Mouse (Mus musculus): ENCODE results near the gene Pomgnt2.

Pomgnt2 gene

DNA sequence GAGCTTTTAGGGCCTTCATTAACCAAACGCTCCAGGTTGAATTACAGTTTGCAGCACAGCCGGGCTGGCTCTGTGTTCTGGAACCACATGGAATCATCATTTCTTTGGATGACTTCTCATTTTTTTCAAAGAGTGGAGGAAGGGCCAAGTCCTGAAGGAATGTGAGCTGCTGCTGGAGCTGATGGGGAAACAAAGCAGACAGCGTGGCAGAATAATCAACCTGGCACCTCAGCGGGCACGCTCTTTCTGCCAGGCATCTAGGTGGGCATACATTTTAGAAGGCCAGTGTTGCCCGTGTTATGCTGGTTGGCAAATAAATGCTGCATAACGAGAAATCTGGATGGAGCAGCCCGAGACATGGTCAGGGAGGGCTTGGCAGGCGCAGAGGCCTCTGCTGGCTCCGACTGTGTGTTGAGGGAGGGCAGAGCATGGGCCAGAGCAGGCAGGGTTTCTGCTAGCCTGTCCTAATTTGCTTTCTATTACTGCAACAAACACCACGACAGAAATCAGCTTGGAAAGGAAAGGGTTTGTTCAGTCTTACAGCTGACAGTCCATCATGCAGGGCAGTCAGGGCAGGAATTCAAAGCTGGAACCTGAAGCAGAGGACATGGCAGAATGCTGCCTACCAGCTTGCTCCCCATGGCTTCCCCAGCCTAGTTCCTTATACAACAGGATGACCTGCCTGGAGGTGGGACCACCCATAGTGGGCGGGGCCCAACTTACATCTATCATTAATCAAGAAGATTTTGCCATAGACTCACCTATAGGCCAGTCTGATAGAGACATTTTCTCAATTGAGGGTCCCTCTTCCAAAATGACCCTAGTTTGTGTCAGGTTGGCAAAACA, 22.5 kb downstream of the Pomgnt2 start:
- in situ Hi-C loops (cut with MboI, MseI) = no loop called here

DNA sequence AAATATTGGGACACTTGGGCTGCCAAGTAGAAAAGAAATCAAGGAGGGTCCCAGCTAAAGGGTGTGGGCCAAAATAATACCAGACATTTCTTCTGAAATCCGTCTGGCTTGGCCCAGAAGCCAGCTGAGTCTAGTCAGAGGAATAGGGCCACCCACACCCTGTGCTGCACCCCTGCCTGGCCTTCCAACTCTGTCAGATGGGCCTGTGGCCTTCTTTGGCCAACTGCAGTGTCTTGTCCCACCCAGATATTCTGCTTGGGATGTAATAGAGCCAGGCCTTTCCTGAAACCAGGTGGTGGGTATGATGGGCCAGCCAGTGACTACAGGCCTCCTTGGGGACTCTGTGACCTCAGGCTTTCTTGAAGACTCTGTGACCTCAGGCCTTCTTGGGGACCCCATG, 23.7 kb downstream of the Pomgnt2 start:
- in situ Hi-C loops (cut with MboI, MseI) = no loop called here

DNA sequence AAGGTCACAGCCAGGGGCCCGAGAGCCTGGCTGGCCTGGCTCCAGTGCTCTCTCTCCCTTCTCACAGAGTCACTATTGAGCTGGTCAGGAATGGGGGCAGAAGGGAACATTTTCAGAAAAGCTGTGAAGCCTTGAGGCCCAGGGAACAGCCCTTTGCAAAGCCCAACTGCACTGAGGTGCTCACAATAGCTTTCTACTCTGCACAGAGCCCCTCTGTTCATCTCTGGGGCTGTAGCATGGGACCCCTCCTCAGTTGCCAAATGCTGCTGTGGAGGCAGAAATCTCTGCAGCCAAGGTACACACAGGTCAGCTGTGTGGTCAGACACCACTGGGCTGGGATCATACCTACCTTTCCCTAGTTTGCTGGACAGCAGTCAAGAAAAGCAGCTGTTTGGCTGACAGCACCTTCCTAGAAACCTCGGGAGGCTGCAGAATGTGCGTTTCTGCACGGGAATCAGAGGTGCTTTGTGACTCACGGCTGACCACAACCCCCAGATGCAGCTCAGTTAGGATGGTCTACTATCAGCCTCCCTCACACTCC, 27.0 kb downstream of the Pomgnt2 start:
- in situ Hi-C loops (cut with MboI, MseI) = no loop called here

DNA sequence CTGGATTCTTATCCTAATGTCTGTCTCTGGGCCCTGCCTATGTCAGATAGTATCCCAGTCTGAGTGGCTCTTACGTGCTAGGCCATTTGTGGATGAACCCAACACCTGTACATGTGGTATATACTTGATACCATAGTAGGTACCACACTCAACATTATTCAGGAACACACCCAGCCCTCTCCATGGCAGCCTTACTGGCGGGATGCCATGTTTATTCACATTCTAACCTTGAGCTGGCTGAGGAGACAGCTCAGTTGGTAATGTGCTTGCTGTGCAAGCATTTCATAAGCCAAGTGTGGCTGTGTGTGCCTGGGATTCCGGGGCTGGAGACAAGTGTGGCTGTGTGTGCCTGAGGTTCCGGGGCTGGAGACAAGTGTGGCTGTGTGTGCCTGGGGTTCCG, 28.7 kb downstream of the Pomgnt2 start:
- in situ Hi-C loops (cut with MboI, MseI) = no loop called here

DNA sequence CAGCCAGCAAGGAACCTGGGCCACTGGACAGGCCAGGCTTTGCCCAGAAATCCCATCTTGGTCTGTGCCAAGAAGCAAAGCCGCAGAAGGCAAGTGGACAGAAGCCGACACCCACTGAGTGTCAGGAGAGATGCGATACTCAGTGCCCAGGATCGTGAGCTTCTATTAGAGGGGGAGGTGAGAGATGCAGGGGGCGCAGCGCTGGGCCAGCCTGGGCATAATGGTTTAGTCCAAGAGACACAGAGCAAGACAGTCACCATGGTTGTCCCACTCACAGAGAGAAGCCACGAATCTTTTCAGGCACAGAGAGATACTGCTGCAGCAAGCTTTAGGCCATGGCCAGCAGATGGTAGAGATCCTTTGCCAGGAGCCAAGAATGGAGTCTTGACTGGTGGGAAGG, 32.0 kb downstream of the Pomgnt2 start:
- in situ Hi-C loops (cut with MboI, MseI) = no loop called here

DNA sequence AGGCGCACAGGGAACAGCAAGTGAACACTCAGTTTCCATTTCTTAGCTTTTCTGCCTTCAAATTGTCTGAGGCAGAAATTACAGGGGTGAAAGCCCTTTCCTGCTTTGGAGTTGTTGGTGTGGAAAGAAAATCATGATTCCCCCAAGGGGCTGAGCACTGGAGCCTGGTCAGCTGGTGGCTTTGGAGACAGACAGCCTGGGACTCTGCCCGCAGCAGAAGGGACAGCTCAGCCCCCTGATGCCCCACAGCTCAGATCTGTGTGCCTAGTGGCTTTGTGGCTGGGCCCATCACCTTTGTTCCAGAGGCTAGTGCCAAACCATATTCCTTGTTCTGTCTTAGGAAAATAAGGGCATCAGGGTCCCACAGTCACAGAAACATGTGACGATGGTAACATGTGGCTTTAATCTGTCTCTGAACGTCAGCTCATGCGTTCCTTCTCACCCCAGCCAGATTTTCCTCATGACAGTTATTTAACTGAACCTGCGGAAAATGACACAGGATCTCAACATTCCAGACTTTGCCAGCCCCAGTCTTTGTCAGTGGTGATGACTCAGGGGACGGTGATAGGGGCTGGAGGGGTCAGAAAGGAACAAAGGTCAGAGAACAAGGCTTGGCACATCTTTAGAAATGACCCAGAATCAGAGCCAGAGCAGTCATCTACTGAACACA, 36.8 kb downstream of the Pomgnt2 start:
- in situ Hi-C loops (cut with MboI, MseI) = no loop called here

DNA sequence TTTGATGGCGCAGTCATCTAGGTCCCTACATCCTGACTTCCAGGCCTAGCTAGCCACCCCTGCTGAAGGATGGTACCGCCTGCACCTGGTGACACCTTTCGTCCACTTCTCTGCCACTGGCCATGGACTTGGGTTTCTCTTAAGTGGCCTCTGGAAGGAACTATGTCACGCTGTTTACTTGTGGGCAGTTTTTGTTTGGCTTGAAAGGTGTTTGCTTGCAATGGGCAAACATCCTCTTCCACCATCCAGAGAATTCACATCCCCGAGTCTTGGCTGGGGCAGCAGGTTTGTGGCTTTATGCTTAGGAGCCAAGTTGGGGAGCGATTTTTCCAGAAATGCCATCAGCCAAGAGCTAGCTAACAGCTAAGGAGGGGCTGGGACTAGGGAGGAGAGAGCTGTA, 44.3 kb downstream of the Pomgnt2 start:
- in situ Hi-C loops (cut with MboI, MseI) = no loop called here

DNA sequence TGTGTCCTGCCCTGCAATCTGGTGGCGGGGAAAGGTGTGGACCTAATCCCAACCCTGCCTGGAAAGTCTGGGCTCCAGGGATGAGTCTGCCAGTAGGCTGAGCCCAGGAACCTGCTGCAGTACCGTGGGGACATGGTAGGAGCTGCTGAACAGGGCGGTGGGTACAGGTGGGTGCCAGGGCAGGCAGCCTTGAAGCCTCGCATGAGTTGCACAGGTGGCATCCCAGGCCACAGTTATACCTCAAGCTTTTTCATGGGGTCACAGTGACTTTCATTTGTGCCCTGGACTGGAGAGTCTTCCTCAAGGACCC, 45.8 kb downstream of the Pomgnt2 start:
- in situ Hi-C loops (cut with MboI, MseI) = no loop called here

DNA sequence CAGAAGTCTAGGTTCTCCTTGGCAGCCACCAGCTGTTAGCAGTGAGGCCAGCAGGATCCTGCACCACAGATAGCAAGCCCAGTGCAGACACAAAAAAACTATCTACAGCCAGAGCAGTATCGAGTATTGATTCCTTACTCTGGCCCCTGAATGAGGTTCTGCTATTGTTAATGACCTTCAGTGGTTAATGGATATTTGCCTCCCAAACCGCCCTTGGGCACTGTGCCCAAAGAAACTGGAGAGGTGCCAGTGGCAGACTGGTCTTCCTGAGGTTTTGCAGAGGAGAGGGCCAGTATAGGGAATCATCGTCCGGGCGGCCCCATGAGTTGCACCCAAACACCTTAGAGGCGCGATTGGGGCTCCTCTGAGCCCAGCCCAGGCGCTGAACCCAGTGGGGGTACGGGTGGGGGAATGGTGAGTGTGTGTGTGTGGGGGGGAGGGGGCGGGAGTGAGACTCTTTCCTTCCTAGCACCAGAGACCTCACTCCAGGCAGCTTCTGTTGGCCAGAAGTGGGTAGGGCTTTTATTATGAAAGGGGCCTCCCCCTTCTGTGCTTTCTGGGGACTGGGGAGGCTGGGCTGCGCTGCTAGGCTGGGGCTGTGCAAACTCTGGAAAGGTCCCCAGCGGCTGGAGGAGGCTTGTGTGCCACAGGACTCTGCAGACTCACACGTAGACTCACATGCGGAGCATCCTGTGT, 46.3 kb downstream of the Pomgnt2 start, which contains the start of gene Fam198a:
Gene Fam198a (plus strand): TSS at position 571 of the 696 bp plus-strand sequence.
- in situ Hi-C loops (cut with MboI, MseI) = no loop called here

DNA sequence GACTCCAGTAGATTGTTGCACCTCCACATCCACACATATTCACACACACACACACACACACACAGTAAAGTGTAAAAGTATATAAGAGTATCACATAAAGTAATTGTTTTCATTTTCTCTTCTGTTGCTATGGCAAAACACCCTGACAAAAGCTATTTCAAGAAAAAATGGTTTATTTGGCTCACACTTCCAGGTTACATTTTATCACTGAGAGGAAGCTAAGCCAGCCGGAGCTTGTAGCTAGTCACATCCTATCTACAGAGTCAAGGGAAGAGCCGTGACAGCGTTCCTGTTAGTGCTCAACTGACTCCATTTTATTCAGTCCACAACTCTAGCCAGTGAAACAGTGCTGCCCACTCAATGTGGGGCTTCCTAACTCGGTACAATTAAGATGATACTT, 48.5 kb downstream of the Pomgnt2 start:
- in situ Hi-C loops (cut with MboI, MseI) = no loop called here

DNA sequence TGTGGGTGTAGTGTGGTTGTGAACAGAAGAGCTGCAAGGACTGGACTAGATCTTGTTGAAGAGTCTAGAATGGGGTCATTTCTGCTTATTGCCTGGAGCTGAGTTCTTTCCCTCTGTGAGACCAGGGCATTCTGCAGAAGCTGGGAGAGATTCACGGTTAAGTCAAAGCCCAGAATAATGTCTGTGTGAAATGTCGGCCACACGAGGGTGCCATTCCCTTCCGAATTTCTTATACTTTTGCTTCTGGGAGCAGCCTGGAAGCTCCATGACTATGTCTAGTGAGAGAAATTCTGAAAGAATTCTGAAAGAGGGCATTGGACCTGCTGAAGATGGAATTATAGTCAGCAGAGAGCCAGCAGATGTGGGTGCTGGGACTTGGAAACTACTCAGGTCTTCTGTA, 49.1 kb downstream of the Pomgnt2 start:
- in situ Hi-C loops (cut with MboI, MseI) = no loop called here

DNA sequence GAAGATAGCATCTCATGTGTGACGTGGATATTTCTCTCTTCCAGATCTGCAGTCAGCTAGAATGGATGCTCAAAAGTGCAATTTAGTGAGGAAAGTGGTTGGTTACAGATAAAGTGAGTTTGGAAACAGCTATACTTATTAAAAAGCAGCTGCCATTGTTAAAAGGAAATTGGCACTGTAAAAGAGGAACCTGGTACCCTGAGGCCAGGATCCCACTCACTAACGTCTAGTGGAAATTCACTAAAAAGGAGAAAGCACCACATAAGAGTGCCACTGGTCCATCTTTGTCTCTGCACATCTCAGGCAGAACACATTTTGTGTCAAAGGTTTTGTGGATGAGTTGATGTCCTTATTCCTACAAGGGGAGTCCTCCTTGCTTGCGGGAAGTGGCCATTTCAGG, 53.3 kb downstream of the Pomgnt2 start:
- in situ Hi-C loops (cut with MboI, MseI) = no loop called here

DNA sequence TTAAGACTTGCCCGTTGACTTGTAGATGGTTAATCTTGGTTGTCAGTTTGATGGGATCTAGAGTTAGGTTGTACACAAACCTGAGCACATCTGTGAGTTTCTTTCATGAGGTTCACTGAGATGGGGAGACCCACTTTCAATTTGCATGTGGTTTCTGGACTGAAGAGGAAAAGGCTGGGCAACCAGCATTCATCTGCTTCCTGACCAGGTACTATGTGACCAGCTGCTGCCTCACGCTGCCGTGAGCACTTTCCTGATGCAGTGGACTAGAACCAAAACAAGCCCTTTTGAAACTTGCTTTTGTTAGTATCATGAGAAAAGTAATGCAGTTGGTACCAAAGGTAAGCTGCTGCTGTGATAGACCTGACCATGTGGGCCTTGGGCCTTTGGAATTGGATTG, 53.9 kb downstream of the Pomgnt2 start:
- in situ Hi-C loops (cut with MboI, MseI) = no loop called here

DNA sequence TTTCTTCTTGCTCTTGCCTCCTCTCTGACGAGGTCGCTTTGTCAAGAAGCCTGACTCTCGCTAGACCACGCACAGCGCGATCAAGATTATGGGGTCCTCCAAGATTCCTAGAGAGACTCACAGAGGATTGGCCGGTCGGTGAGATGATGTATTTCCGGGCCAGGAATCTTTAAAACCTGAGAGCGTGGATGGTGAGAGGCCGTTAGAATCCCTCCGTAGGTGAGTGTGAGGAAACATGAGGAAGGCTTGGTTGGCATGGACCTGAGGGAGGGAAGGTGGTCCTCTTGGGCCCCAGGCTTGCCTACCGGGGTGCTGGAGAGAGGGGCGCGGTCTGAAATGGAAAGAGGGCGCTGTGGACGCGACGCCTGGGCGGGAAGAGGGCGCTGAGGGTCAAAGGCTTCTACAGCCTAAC, 59.0 kb downstream of the Pomgnt2 start:
- in situ Hi-C loops (cut with MboI, MseI) = no loop called here

DNA sequence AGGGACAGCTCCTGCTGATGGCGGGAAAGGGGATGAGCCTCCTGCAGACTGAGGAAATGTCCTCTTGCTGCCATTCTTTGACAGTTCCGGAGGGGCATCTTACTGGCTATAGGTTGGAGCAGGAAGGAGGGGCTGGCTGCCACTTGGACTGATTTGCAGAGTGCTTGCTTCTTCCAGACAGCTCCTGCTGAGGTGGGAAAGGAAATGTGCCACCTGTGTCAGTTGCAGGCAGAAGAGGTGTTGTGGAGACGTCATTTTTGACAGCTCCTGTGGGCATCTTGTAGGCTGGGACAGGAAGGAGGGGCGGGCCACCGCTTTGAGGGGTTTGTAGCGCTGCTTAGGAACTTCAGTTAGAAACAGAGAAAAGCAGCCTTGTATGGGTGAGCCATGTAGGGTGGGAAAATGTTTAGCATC, 59.5 kb downstream of the Pomgnt2 start:
- in situ Hi-C loops (cut with MboI, MseI) = no loop called here

DNA sequence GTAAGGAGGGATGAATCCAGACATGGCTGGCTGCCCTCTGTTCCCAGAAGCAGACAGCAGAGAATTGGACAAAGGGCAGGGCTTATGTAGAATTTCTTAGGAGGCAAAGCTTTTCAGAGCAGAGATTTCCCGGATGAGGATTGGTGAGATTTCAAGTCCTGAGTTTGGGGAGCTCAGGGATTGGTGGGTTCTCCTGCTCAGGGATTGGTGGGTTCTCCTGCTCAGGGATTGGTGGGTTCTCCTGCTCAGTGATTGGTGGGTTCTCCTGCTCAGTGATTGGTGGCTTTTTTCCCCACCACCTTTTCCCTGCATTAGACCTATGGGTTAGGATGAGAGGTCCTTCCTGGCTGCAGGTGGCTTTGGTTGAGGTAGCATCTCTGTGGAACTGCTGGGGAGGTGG, 60.0 kb downstream of the Pomgnt2 start:
- in situ Hi-C loops (cut with MboI, MseI) = no loop called here

DNA sequence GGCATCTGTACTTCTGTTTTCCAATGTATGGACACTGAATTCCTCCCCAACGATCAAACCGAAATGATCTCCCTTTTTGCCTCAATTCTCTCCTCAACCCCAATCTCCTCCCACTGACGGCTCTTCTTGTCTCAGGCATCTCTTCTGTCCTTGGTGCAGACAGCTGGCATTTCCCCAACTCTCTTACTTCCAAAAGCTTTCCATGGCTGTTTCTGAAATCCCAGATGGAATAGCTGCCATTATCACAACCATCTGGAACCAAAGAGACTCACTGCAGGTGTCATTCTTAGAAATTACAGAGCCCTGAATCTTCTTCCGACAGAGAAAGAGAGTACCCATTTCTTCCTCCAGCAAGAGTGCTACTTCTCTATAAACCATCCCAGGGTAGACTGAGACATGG, 62.1 kb downstream of the Pomgnt2 start:
- in situ Hi-C loops (cut with MboI, MseI) = no loop called here
